Mouse (Mus musculus) thymus, postnatal 25 days (tissue): Measurements from ENCODE around the gene Dnali1.

ENCODE experiments used
- DNase-seq: peaks from one replicate; pipeline ENCODE4 v3.0.0; 2022

Dnali1 gene

DNA sequence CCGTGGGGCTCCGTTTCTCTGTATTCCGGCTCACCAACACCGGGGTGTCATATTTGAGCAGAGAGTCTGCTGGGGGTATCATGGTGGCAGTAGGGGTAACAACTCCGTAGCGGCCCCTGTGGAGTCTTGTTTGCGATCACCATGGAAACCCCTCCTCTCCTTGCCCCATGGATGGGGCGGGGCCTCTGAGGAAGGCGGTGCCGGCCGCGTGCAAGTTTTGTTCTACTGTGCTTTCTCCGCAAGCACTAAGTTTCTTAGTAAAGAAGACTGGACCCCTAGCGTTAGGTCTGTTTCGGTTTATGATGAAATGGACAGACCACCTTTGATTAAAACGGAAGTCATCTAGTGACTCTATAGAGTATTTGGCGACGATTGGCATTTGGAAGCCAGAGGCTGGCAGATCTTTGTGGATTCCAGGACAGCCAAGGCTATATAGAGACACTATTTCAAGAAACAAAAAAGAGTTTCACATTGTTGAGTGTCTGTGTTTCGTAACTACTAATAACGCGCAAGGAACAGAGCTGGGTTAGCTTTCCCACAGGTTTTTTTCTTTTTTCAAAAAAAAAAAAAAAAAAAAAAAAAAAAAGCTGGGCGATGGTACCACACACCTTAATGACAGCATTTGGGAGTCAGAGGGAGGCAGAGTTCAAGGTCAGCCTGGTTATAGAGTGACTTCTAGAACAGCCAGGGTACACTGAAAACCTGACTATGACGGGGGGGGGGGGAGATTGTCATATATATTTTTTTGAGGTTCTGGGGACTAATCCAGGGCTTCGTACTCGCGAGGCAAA is at the start of gene Dnali1:
Gene Dnali1 (minus strand): TSS at position 187 of the 791 bp plus-strand sequence.
- DNase-seq = peak; percentile 65

DNA sequence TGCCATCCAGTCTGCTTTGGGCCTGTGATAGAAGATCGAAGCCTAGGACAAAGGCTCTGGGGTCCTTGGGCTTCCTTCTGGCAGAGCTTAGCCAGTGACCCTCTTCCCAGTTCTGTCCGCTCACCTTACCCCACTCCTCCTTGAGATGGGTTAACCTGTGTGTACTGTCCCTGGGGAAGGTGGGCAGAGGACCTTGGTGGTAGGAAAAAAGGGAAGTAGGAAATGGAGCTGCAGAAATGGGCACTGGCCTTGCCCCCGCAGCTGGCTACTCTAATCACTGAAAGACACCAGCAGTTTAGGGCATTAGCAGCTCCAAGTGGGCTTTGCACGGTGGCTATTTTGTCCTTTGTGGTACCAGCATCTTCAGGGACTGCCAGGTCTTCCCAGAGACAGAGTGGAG is 49.6 kb upstream of the Dnali1 start:
- peak; percentile 6 for DNase-seq

DNA sequence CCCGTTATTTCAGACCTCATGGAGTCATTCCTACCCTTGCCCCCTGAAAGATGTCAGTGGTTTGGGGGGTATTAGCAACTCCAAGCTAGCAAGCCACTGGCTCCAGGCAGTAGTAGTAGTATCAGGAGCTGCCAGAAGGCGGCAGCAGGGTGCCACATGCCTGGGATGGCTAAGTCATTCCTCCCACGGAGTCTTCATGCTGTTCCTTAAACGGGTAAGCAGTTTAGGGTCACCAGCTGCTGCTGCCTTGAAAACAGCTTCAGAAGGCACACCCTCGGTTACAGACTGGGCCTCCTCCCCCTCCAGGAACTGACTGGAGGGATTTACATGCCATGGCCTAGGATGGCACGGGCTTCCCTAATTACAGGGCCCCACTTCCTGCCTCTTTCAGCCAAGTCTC is 49.1 kb upstream of the Dnali1 start:
- peak; percentile 88 for DNase-seq

DNA sequence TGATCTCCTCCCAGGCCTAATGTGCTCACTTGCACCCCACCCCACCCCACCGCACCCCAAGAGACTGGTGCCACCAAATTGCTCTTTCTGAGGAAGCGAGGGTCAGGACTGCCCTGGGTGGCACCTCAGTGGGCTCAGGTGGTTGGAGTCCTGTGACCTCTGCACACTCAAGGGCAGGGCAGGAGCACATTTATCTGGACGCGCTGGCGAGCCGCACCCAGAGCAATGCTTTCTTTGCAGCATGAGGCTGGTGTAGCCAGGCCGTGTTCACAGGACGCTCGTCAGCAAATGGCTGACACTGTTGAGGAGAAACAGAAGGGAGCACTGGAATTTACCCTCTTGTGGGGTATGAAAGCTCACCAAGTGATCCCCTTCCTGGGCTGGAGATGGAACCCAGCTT is 39.9 kb upstream of the Dnali1 start:
- DNase-seq = no peak

DNA sequence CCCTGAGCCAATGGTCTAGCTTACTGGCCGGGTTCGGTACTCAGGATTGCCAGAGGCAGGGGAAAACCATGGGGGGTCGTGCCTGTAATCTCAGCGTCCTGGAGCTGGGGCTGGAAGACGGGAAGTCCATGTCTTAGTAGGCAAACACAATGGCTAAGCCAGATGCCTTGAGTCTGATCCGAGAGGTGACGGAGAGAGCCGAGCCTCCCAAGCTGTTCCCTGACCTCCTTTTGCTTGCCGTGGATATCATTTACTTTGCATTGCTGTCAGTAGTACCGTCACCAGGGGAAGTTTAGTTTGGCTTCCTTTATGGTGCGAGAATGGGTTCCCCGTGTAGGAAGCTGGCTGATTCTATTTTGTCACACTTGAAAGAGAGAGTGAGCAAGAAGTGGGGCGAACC is 35.8 kb upstream of the Dnali1 start:
- DNase-seq = no peak

DNA sequence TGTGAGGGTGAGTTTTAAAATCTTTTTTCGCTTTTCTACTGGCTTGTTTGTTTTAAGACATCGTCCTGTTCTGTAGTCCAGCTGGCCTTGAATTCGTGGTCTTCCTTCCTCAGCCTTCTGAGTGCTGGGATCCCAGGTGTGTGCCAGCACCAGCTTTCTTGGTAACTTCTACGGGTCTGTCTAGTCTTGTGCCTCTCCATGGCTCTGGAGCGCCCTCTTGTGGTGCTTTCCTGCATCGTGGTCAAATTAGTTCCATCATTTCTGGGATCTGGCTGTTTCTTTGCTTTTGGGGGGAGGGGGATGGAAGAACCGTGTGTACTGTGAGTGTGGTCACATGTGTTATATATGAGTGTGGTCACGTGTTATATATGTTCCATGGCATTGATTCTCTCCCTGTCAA is 34.0 kb upstream of the Dnali1 start:
- DNase-seq = peak; percentile 83

DNA sequence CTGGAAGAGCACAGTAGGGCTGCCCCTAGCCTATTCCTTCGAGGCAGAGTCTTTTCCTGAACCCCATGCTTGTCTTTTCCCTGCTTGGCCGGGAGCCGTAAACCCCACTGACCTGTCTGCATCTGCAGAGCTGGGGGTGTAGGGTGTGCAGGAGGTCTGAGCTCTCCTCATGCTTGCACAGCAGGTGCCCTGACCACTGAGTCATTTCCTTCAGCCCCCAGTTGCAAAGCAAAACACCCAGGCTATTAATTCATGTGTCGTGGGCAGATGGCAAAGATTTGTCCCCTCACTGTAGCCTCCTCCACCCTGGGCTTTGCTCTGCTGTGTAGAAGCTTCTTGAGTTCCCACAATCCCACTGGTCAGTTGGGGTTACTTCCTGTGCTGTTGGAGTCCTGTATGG is 31.9 kb upstream of the Dnali1 start:
- no peak for DNase-seq

DNA sequence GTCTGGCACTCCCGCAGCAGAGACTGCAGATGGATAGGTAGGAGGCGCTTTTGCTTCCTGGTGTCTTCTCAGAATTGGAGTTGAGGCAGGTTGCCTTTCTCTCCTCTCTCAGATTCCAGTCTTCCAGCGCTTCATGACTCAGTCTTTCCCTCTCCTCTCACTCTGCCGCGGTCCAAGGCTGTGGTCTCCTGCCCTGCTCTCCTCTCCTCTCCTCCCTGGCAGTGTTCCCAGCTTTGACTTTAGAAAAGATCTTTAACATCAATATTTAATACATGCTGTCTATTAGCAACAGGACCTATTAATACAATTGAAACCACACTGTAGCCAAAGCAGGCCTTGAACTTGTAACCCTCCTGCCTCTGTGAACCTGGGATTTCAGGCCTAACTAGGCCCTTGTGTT is 30.6 kb upstream of the Dnali1 start:
- no peak for DNase-seq

DNA sequence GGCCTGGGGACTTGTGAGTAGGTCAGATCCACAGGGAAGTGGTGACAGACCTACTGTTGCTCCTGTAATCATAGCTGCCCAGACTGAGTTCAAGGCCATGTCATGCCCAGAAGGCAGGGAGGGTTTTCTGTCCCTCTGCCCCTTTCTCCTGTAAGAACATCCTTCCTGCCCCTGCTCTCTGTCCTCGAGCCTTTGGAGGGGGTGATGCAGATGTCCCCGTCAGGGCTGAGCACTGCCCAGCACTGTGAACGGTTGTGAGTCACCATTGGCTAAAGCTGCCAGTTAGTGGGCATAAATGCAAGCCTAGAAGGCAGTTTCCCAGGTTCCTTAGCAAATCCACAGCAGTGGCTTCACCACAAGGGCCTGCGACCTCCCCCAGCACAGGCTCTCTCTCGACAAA is 27.5 kb upstream of the Dnali1 start:
- no peak for DNase-seq

DNA sequence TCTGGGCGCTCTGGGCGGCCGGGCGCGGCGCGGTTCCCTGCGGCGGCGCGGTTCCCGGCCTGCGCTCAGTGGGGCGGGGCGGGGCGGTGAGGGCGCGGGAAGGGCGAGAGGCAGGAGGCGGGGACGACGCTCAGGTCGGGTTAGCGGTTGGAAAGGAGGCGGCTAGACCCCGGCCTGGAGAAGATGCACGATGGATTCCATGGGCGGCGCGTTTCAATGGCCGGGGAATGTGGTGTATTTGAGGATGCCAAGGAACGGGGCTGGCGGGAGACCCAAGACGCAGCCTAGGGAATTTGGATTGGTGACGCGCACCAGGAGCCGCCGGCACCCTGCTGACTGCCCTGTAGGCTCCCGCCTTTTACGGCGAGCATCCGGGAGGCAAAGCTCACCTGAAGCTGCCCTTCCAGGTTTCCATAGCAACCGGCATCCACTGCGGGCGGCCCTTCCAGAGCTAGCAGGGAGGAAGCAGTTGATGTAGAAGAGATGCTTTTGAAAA is 19.9 kb upstream of the Dnali1 start:
- peak; percentile 55 for DNase-seq

DNA sequence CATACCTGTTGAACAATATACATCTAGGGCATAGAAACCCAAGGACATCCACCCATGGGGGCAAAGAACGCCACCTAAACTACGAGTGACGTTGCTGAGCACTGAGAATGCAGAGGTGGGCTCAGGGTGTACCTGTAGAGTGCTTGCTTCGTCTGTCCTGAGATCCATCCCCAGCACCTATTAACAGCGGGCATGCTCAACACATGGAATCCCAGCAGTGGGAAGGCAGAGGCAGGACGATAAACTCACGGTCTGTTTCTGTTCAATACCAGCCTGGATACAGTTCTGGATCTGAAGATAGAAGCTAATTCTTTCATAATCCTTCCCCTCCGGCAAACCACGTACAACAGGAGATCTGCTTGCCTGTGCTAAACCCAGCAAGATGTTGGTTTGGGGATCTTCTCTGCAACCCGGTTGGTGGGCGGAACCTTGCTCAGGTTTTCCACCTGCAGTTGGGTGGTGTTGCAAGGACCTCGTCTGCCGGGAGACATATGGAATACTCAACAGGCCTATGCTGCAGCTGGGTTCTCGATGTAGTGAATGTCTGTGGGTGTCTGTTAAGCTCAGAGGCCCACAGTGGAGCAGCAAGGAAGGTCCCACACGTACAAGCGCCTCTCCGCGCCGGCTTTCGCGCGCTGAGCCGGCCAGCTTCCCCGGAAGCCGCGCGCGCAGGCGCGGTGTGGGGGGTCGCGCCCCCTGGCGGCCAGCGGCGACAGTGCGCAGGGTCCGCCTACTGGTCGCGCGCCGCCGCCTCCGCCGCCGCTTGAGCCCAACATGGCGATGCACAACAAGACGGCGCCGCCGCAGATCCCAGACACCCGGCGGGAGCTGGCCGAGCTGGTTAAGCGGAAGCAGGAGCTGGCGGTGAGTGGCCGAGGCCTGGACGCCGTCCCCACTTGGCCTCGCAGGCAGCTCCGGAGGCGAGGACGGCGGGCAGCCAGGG is 19.2 kb upstream of the Dnali1 start, which contains the start of gene Meaf6:
Gene Meaf6 (plus strand): TSS at position 732 of the 943 bp plus-strand sequence.
- DNase-seq = peak; percentile 96

DNA sequence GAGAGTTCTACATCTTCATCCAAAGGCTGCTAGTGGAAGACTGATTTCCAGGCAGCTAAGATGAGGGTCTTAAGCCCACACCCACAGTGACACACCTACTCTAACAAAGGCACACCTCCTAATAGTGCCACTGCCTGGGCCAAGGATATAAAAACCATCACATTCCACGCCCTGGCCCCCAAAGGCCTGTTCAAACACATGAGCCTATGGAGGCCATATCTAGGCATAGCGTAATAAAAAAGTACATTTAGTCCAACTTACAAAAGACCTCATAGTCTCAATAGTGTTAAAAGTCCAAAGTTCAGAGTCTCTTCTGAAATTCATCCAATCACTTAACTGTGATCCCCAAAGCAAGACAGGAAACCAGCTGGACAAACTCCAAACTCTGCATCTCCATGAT is 13.2 kb upstream of the Dnali1 start:
- no peak for DNase-seq

DNA sequence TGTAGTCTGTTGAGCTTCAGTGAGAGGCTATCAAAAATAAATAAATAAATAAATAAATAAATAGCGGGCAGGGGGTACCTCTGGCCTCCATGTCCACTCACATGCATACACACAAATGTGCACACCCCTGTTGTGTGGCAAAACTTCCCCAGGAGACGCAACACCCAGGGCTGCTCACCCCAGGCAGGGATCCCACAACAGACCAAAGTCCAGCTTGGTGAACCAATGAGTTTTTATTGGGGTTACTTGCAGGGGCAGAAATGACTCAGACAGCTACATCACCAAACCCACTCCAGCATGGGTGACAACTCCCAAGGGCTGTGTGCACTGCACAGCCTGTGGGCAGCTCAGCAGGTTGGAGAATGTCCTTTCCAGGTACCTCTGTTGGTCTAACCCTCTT is 12.2 kb upstream of the Dnali1 start:
- no peak for DNase-seq

DNA sequence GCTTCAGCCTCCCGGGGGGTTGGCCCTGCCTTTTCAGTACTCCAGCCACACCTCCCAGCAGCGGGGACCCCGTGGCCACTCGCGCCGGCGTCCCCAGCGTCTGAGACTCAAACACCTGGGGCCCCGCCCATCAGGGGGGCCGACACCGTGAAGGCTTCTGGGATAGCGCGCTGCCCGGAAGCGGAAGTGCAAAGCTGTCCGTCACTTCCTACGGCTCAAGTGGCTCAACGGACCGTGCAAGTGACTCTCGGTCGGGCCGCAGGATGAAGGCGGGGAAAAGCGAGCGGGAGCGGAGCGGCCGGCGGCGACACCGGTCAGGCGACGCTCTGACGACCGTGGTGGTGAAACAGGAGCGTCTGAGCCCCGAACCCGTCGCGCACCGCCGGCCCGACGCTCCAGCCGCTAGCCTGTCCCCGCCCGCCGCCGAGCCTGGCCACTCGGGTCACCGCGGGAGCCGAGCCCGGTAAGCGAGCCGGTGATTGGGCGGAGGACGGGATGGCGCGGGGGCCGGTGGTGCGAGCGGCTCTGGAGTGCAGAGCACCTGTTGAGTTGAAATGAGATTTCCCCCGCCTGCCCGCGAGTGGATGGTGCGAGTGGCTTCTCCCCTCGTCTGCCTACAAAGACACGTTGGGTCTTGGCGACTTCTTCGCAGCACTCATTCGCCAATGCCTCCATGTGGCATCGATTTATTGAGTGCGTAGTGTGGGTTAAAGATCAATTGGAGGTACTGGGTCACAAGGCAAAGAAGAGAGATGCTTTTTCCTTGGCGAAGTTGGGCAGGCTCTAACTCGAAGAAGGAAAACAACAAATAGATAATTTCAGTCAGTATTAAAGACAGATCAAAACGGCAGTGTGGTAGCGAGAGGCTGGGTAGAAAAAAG is 1.2 kb upstream of the Dnali1 start, which contains the start of gene Snip1:
Gene Snip1 (plus strand): TSS at position 183 of the 881 bp plus-strand sequence.
- DNase-seq = peak; percentile 93

DNA sequence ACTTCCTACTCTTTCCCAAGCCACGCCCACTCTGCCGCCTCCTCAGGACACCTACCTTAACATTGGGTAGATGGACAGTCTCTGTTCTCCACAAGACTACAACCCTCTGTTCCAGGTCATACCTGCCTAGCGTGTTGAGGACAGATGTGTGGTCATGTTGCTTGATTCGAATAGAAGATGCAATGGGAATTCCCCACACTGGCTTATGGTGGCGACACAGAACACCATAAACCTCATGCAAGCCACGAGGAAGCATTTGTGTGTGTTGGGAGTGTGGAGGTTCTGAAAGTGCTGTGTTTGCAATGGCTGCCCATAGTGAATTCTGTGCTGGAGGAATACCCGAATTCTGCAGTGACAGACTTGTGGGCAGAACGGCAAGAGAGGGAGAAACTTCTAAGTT is 1.7 kb downstream of the Dnali1 start:
- no peak for DNase-seq

DNA sequence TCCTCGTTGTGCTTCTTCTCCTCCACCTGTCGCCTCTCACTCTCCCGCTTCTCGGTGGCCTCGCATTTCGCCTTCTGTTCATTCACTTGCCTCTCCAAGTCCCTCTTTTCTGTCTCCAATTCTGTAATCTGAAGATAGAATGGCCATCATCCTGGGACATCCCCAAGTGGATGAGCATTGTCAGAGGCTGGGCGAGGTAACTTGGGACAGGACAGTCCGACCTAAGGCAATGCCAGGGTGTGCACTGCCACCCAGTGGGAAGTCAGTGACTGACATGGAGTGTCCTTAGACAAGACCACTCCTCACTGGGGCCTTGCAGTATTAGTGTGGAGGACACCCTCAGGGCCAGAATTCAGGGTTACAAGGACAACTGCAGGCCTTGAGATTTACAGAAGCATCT is 6.5 kb downstream of the Dnali1 start:
- DNase-seq = peak; percentile 48

DNA sequence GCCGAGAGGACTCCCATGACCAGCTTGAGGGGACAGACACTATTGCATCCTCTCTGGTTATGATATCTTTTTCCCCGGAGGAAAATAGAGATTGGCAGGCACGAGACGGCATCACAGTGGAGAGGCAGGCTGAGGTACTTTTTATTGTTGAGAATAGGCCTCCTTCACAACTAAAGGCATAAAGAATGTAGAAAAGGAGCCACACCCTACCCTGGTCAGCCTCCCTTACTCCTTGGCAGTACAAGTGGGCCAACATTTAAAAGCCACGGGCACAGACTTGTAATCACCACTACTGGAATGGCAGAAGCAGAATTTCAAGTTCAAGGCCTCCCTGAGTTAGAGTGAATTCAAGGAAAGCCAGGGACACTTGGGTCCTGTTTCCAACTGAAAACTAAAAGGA is 7.5 kb downstream of the Dnali1 start:
- DNase-seq = no peak

DNA sequence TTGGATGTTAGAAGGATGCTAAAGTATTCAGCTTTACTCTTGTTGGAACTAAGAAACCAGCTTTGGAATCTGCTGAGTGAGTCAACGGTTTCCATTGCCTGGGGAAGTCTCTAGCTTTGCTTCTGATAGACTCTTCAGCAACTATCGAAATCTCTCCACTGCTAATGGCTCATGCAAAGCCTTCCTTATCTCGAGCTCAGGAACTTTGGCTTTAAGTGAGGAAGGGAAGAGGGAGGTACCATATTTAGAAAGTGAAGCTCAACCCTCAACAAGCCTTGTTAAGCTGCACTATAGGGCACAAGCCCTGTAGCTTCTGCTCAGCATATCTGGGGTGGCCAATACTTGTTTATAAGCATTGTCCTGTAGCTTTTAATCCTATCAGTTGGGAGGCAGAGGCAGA is 8.2 kb downstream of the Dnali1 start:
- no peak for DNase-seq

DNA sequence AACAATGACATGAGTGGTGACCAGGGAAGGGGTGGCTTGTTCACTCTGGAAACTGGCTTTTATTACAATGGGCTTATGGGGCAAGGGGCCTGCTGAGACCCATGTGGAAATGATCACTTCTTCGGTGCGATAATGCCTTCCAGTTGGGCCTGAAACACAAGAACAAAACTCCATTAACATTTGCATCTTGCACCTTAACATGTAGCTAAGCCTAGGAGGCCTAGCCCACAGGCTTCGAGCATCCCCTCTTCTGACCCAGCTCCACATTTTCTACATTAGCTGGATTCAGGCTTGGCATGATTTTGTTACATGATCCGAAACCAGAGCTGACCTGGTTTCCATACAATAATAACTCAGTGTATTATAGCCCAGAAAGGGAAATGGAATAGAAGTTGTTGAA is 9.0 kb downstream of the Dnali1 start:
- DNase-seq = no peak

DNA sequence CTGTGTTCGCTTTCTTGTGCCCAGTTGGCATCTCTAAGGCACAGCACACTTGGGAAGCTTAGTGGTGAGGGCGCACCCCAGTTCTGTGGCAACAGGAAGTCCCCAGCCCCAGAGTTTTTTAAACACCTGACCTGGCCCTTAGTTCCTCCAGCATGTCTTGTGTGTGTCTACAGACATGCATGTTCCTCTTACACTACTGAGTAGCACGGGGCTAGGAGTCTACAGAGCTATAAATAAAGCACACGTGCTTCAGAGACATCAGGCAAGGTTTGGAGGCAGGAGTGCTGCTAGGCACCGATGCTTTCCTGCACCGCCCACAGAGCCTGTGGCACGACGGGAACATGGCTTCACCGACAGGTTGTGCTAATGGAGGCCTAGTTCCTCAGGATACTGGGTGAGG is 10.1 kb downstream of the Dnali1 start:
- no peak for DNase-seq

DNA sequence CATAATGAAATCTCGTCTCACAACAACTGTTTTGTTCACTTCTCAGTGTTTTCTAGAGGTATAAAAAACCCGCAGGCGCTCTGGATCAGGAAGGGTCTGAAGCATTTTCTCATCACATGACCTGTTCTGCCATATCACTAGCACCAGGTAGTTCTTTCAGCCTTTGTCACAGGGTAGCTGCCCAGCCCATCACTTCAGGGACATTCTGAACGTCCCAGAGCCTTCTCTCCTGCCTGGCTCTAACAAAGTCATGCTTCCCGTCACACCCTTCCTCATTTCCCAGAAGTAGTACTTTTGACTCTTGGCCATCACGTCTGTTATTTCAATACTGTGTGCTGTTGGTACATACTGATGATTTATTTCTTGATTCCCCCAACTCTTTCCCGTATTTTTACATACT is 21.0 kb downstream of the Dnali1 start:
- DNase-seq = no peak

DNA sequence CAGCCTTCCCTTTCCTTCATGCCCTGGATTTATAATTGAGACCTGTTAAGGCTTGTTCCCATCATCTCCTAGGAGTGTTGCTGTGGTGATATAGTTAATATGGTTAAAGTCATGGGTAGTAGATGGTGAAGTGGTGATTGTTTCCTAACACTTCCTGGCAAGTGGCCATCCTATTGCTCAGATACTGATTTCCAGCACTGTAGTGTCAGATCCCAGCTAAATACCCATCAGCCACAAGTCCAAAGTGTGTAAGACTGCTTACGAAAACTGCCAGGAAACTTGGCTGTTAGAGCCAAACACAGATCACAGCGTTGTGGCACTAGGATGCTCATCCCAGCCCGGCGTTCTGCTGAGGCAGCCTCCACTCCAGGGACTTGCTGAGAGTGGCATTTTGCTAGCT is 31.2 kb downstream of the Dnali1 start:
- no peak for DNase-seq
